Mouse (Mus musculus) MEL (cell line): Measurements from ENCODE around the gene Lrsam1. TPM values are rescaled to one million over a fixed set of nuclear protein-coding genes. Genes with fewer than 3 reads are reported as not detected.

Experiments
- DNase-seq: peaks from one replicate; pipeline ENCODE4 v3.0.0; 2011; ENCODE audit warnings: low read depth, low spot score
- H3K27ac ChIP-seq: 2 replicates; pipeline ENCODE4 v1.5.1; 2012; ENCODE audit warnings: low read depth, mild to moderate bottlenecking, control low read depth, low read length, moderate library complexity; ENCODE audit not compliant: control insufficient read depth
- H3K27me3 ChIP-seq, 2 experiments: fragments of 150-350 bp in 1 of 2; sonication (generic) in 1 of 2; 2 replicates each; pipeline ENCODE4 v1.6.1; 2012; ENCODE audit warnings: low read length in 2 of 2, mild to moderate bottlenecking in 2 of 2, improper control_type of control experiment in 1 of 2, moderate library complexity in 1 of 2; ENCODE audit not compliant: insufficient read depth in 2 of 2, control insufficient read depth in 1 of 2
- H3K36me3 ChIP-seq, 2 experiments: 2 replicates each; pipeline ENCODE4 v1.6.1; 2012 to 2014; ENCODE audit warnings: low read length in 2 of 2, improper control_type of control experiment in 1 of 2, inconsistent platforms in 1 of 2, mild to moderate bottlenecking in 1 of 2; ENCODE audit not compliant: insufficient read depth in 2 of 2, control insufficient read depth in 1 of 2
- H3K4me1 ChIP-seq, 2 experiments: fragments of 150-350 bp in 1 of 2; sonication (generic) in 1 of 2; 2 replicates each; pipeline ENCODE4 v1.6.1; 2012; ENCODE audit warnings: low read length in 2 of 2, improper control_type of control experiment in 1 of 2, mild to moderate bottlenecking in 1 of 2; ENCODE audit not compliant: insufficient read depth in 2 of 2, control insufficient read depth in 1 of 2
- H3K4me3 ChIP-seq, 2 experiments: fragments of 150-350 bp in 1 of 2; sonication (generic) in 1 of 2; 2 replicates each; pipeline ENCODE4 v1.5.1; 2012; ENCODE audit warnings: low read depth in 2 of 2, low read length in 2 of 2, mild to moderate bottlenecking in 2 of 2, moderate library complexity in 2 of 2, control low read depth in 1 of 2, improper control_type of control experiment in 1 of 2; ENCODE audit not compliant: control insufficient read depth in 1 of 2, insufficient read depth in 1 of 2
- H3K79me2 ChIP-seq: 2 replicates; pipeline ENCODE4 v1.6.1; 2012; ENCODE audit warnings: mild to moderate bottlenecking, low read length, moderate library complexity; ENCODE audit not compliant: control insufficient read depth, poor library complexity, insufficient read depth
- H3K9ac ChIP-seq: 2 replicates; pipeline ENCODE4 v1.6.1; 2012; ENCODE audit warnings: low read depth, mild to moderate bottlenecking, control low read depth, low read length, moderate library complexity; ENCODE audit not compliant: control insufficient read depth, poor library complexity, severe bottlenecking
- H3K9me3 ChIP-seq: fragments of 150-350 bp; sonication (generic); replicated peaks from 2 replicates; pipeline ENCODE4 v1.6.1; 2012; ENCODE audit warnings: mild to moderate bottlenecking, low read length, improper control_type of control experiment, moderate library complexity; ENCODE audit not compliant: insufficient read depth
- CTCF ChIP-seq, 3 experiments: IDR thresholded peaks in 2 of 3; conservative IDR thresholded peaks in 1 of 3; 2 replicates each; pipeline ENCODE4 v1.5.1; 2011 to 2012; ENCODE audit warnings: low read length in 3 of 3, low read depth in 2 of 3, mild to moderate bottlenecking in 2 of 3, improper control_type of control experiment in 1 of 3, inconsistent platforms in 1 of 3, mixed read lengths in 1 of 3, moderate library complexity in 1 of 3; ENCODE audit not compliant: control insufficient read depth in 1 of 3, insufficient read depth in 1 of 3, poor library complexity in 1 of 3, severe bottlenecking in 1 of 3
- ELF1 ChIP-seq: IDR thresholded peaks from 2 replicates; pipeline ENCODE4 v1.6.1; 2014; ENCODE audit warnings: low read depth, mild to moderate bottlenecking, inconsistent platforms, low read length, improper control_type of control experiment, moderate library complexity
- JUND ChIP-seq: IDR thresholded peaks from 2 replicates; pipeline ENCODE4 v1.6.1; 2011; ENCODE audit warnings: low read depth, mild to moderate bottlenecking, improper control_type of control experiment, low read length
- KAT2A ChIP-seq: conservative IDR thresholded peaks from 2 replicates; pipeline ENCODE4 v1.6.1; 2012; ENCODE audit warnings: low read depth, low read length, improper control_type of control experiment, inconsistent platforms
- MAFK ChIP-seq: IDR thresholded peaks from 2 replicates; pipeline ENCODE4 v1.6.1; 2011; ENCODE audit warnings: low read depth, mild to moderate bottlenecking, low read length, improper control_type of control experiment, borderline replicate concordance
- MAZ ChIP-seq: IDR thresholded peaks from 2 replicates; pipeline ENCODE4 v1.6.1; 2012; ENCODE audit warnings: low read depth, mild to moderate bottlenecking, inconsistent platforms, low read length, improper control_type of control experiment
- MEF2A ChIP-seq: IDR thresholded peaks from 2 replicates; pipeline ENCODE4 v1.6.1; 2014; ENCODE audit warnings: low read depth, mild to moderate bottlenecking, inconsistent platforms, low read length, improper control_type of control experiment; ENCODE audit not compliant: poor library complexity, insufficient replicate concordance, severe bottlenecking; ENCODE audit errors: extremely low read depth
- MYB ChIP-seq: IDR thresholded peaks from 2 replicates; pipeline ENCODE4 v1.6.1; 2011; ENCODE audit warnings: mild to moderate bottlenecking, low read depth, low read length, improper control_type of control experiment
- MYC ChIP-seq: IDR thresholded peaks from 2 replicates; pipeline ENCODE4 v1.6.1; 2011; ENCODE audit warnings: low read depth, mild to moderate bottlenecking, low read length, improper control_type of control experiment, moderate library complexity
- NRF1 ChIP-seq: IDR thresholded peaks from 2 replicates; pipeline ENCODE4 v1.6.1; 2014; ENCODE audit warnings: low read depth, mild to moderate bottlenecking, inconsistent platforms, low read length, improper control_type of control experiment, moderate library complexity; ENCODE audit not compliant: poor library complexity, insufficient read depth, severe bottlenecking
- POLR2AphosphoS2 ChIP-seq: IDR thresholded peaks from 2 replicates; pipeline ENCODE4 v1.6.1; 2011; ENCODE audit warnings: low read length, improper control_type of control experiment
- TAL1 ChIP-seq: IDR thresholded peaks from 2 replicates; pipeline ENCODE4 v1.6.1; 2012; ENCODE audit warnings: mild to moderate bottlenecking, inconsistent platforms, low read length, moderate library complexity, mixed read lengths
- TBP ChIP-seq: IDR thresholded peaks from 2 replicates; pipeline ENCODE4 v1.8.0; 2011; ENCODE audit warnings: low read depth, low read length, improper control_type of control experiment
- TCF12 ChIP-seq: IDR thresholded peaks from 2 replicates; pipeline ENCODE4 v1.6.1; 2014; ENCODE audit warnings: low read depth, mild to moderate bottlenecking, inconsistent platforms, low read length, improper control_type of control experiment, moderate library complexity
- UBTF ChIP-seq: IDR thresholded peaks from 2 replicates; pipeline ENCODE4 v1.6.1; 2012; ENCODE audit warnings: low read depth, mild to moderate bottlenecking, inconsistent platforms, low read length, improper control_type of control experiment, moderate library complexity, borderline replicate concordance; ENCODE audit not compliant: insufficient read depth
- ZMIZ1 ChIP-seq: IDR thresholded peaks from 2 replicates; pipeline ENCODE4 v1.6.1; 2012; ENCODE audit warnings: low read depth, mild to moderate bottlenecking, inconsistent platforms, low read length, improper control_type of control experiment, moderate library complexity
- ZNF384 ChIP-seq: IDR thresholded peaks from 2 replicates; pipeline ENCODE4 v1.6.1; 2012; ENCODE audit warnings: low read depth, mild to moderate bottlenecking, inconsistent platforms, low read length, improper control_type of control experiment
- polyA plus RNA-seq, 2 experiments: library from polyadenylated mRNA; stranded (reverse) in 1 of 2; unstranded in 1 of 2; fragments of >175 nt in 1 of 2; fragments of >200 nt in 1 of 2; gene quantifications; 2 replicates each; pipeline versions ENCODE4 v1.2.1 to v1.2.4; 2012; ENCODE audit warnings: low replicate concordance in 2 of 2, low read depth in 1 of 2; ENCODE audit not compliant: insufficient read length in 2 of 2, insufficient read depth in 1 of 2, missing spikeins in 1 of 2
- total RNA-seq: library from RNA; depleted of rRNA; stranded (reverse); fragments of 300-350 nt; gene quantifications from 2 replicates; pipeline ENCODE4 v1.2.3, GENCODE M21; 2012

Lrsam1 gene
- total and polyA plus RNA-seq, 3 experiments = 14.2 to 17.9 TPM; not detected in 1

DNA sequence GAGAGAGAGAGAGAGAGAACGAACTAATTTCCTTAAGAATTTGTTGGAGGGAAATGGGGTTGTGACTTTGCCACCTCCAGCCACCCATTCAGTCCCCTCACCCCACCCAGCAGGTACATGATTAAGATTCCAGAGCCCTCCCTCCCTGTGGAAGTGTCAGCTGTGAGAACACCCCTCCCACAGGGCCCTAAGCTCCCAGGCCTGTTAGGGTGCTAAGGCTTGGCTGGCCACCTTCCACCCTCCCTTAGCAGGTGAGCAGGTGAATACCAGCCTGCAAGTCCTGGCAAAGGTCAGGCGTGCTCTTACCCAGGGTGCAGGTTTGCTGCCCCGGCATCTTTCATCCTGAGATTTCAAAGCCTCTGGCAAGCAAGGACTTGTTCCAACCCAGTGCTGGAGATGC is 83.0 kb downstream of the Lrsam1 start:
- H3K27me3 ChIP-seq = no peaks in the 10 kb centered on the region

DNA sequence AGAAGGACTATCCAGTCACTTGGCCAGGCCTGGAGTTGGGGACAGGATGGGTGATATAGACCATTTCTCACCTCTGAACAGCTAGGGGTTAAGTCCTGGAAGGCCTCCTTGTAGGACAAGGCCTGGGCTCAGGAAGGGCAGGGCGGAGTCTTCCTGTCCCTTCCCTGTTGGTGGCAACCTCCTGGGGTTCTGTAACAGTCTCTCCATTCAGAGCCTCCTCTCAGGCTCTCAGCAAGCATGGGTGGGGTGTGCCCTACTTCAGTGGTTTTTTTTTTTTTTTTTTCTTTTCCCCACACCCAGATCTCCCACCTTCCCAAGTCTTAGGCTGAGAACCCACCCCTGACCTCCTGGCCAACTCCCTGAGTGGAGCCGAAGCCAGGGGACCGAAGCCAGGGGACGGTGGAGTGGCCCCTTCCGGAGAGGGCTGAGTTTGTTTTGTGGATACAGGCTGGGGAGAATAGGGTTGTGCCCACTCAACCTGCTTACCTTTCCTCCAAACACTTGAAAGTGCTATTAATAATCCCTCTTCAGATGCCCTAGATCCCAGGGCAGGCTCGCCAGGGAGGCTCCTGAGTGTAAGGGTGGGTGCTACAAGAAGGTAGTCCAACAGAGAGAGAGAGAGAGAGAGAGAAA is 83.5 kb downstream of the Lrsam1 start:
- TF ChIP-seq ZNF384 (peak; percentile 57), MYC (no peak), MAFK (no peak)
- Histone ChIP-seq H3K27ac (no peak overlapping the region), H3K9me3 (no peaks in the 10 kb centered on the region), H3K4me3 (peak overlapping the region in 1 of 2 experiments; percentile 98; a peak in 1 of 4 replicates), H3K79me2 (no peaks in the 10 kb centered on the region; the same call in 1 of the 2 replicates), H3K36me3 (peaks cover 0 to 14% of the 10 kb centered on the region in 2 experiments; a peak in 2 of 4 replicates), H3K27me3 (no peaks in the 10 kb centered on the region), H3K9ac (no peak overlapping the region), H3K4me1 (peaks cover 8 to 37% of the 10 kb centered on the region in 2 experiments)
- no peak for DNase-seq

More for the DNA sequence above, 83.0 kb downstream of the Lrsam1 start:
- no peak for DNase-seq
- Histone ChIP-seq H3K4me3 (no peak overlapping the region), H3K27ac (no peak overlapping the region), H3K79me2 (peaks cover 2% of the 10 kb centered on the region), H3K9me3 (no peaks in the 10 kb centered on the region), H3K36me3 (peaks cover 0 to 14% of the 10 kb centered on the region in 2 experiments; a peak in 2 of 4 replicates), H3K9ac (no peak overlapping the region), H3K4me1 (peaks cover 8 to 37% of the 10 kb centered on the region in 2 experiments)
- TF ChIP-seq MAFK (no peak), ELF1 (no peak), JUND (no peak), TAL1 (no peak), MYB (no peak)

- Histone ChIP-seq H3K79me2 (no peaks in the 10 kb centered on the region; the same call in 1 of the 2 replicates), H3K9me3 (no peaks in the 10 kb centered on the region), H3K36me3 (peaks cover 0 to 14% of the 10 kb centered on the region in 2 experiments; a peak in 2 of 4 replicates), H3K9ac (peak overlapping the region; percentile 62), H3K4me1 (peaks cover 8 to 35% of the 10 kb centered on the region in 2 experiments), H3K27ac (no peak overlapping the region), H3K4me3 (peak overlapping the region; percentile 65 to 98; a peak in 3 of 4 replicates), H3K27me3 (no peaks in the 10 kb centered on the region)
- DNase-seq = peak; percentile 35
- TF ChIP-seq TBP = no peak
- TF ChIP-seq UBTF = no peak
- TF ChIP-seq KAT2A = no peak
- no peak for TF ChIP-seq MEF2A
- no peak for TF ChIP-seq NRF1
- no peak for TF ChIP-seq ZMIZ1
- no peak for TF ChIP-seq POLR2AphosphoS2
- TF ChIP-seq MAZ = no peak
- TF ChIP-seq CTCF (IDR thresholded peaks at IDR 0.05 in 2 of 3, conservative IDR thresholded peaks at IDR 0.05 in 1 of 3; ENCODE audit: control insufficient read depth in 1 of 3, insufficient read depth in 1 of 3, low read depth in 2 of 3, low read length in 3 of 3, poor library complexity in 1 of 3, severe bottlenecking in 1 of 3) = no peak
- TF ChIP-seq TCF12 = no peak
- TF ChIP-seq, all 39 proteins: peak for 0
These were observed 84.1 kb downstream of the Lrsam1 start for GRCm38 (mm10) chr2:32877303-32877702.
